Mouse (Mus musculus) midbrain, postnatal 0 days (tissue): ENCODE measurements at regions not wholly inside any gene's neighbourhood (a gene's known extent, or its start where the extent isn't known, plus 50 kb on each side); places are given as distances from the start of the nearest gene placed in this dataset.

Experiments
- ATAC-seq: fragments of 200-750 bp; cut with Nextera tagmentation; 2 replicates; pipeline ENCODE4 v1.8.0; 2017; ENCODE audit warnings: moderate number of reproducible peaks, mild to moderate bottlenecking, moderate TSS enrichment, moderate library complexity; ENCODE audit not compliant: low FRiP score
- DNase-seq: peaks from one replicate; pipeline ENCODE4 v3.0.0-alpha.2; 2015; ENCODE audit warnings: low spot score
- H3K27ac ChIP-seq: fragments of 300-500 bp; sonication (generic); 2 replicates; pipeline ENCODE4 v1.5.1; 2014; ENCODE audit warnings: low read depth, mild to moderate bottlenecking, low read length, mixed read lengths
- H3K27me3 ChIP-seq: fragments of 300-500 bp; sonication (generic); 2 replicates; pipeline ENCODE4 v1.6.1; 2014; ENCODE audit warnings: low read length, control low read depth, mixed read lengths; ENCODE audit not compliant: insufficient read depth
- H3K36me3 ChIP-seq: fragments of 300-500 bp; sonication (generic); 2 replicates; pipeline ENCODE4 v1.6.1; 2014; ENCODE audit warnings: low read length, control low read depth, mixed read lengths; ENCODE audit not compliant: insufficient read depth
- H3K4me1 ChIP-seq: fragments of 300-500 bp; sonication (generic); 2 replicates; pipeline ENCODE4 v1.6.1; 2014; ENCODE audit warnings: mild to moderate bottlenecking, control low read depth, antibody characterized with exemption, low read length, mixed read lengths; ENCODE audit not compliant: insufficient read depth
- H3K4me2 ChIP-seq: fragments of 300-500 bp; sonication (generic); 2 replicates; pipeline ENCODE4 v1.6.1; 2014; ENCODE audit warnings: low read depth, mild to moderate bottlenecking, low read length, mixed read lengths; ENCODE audit not compliant: poor library complexity, severe bottlenecking
- H3K4me3 ChIP-seq: fragments of 300-500 bp; sonication (generic); 2 replicates; pipeline ENCODE4 v1.5.1; 2014; ENCODE audit warnings: low read depth, mild to moderate bottlenecking, low read length, moderate library complexity
- H3K9ac ChIP-seq: fragments of 300-500 bp; sonication (generic); replicated peaks from 2 replicates; pipeline ENCODE4 v1.6.1; 2014; ENCODE audit warnings: mild to moderate bottlenecking, low read length, moderate library complexity, mixed read lengths; ENCODE audit not compliant: poor library complexity, severe bottlenecking
- H3K9me3 ChIP-seq: fragments of 300-500 bp; sonication (generic); 2 replicates; pipeline ENCODE4 v1.6.1; 2016; ENCODE audit warnings: low read length, control low read depth
- CTCF ChIP-seq: IDR thresholded peaks from 2 replicates; pipeline ENCODE4 v1.5.1; 2016; ENCODE audit warnings: antibody characterized with exemption, mild to moderate bottlenecking
- WGBS: fragments of 180-500 bp; shearing (Covaris S2); extraction: QIAGEN DNeasy Blood & Tissue Kit; methylation state at CpG from one replicate; pipeline ENCODE4 v1.1.7; 2014; 5-methylcytosine and 5-hydroxymethylcytosine counted together

- TF ChIP-seq CTCF, result no peak; the same call in 1 of the 2 replicates
- H3K9me3 ChIP-seq, result no peaks in the 10 kb centered on the region
- H3K4me1 ChIP-seq, result peaks cover 11% of the 10 kb centered on the region; the same call in 1 of the 2 replicates
- no peak for ATAC-seq
- no peak overlapping the region for H3K27ac ChIP-seq
- H3K4me2 ChIP-seq, result peak overlapping the region; percentile 87
- H3K9ac ChIP-seq, result peak overlapping the region; percentile 57
- no peak for DNase-seq
- peaks cover 2% of the 10 kb centered on the region; the same call in 1 of the 2 replicates for H3K36me3 ChIP-seq
- no peaks in the 10 kb centered on the region for H3K27me3 ChIP-seq
- WGBS, result 65% methylated on average over 9 of the region's 9 CpGs
- peak overlapping the region; percentile 61 for H3K4me3 ChIP-seq
These were observed 60.4 kb upstream of the Ppara start for GRCm38 (mm10) chr15:85674191-85674984.

GRCm38 (mm10) chr15:85675126-85675525, 59.7 kb upstream of the Ppara start:
- Histone ChIP-seq H3K4me1 (peaks cover 11% of the 10 kb centered on the region; the same call in 1 of the 2 replicates), H3K36me3 (peaks cover 2% of the 10 kb centered on the region; the same call in 1 of the 2 replicates), H3K9me3 (no peaks in the 10 kb centered on the region), H3K27ac (no peak overlapping the region), H3K27me3 (no peaks in the 10 kb centered on the region), H3K9ac (0 out of 2 replicates have a peak overlapping the region, but pooled peaks have one; percentile 13), H3K4me2 (peak overlapping the region; percentile 87), H3K4me3 (peak overlapping the region; percentile 61)
- 72% methylated on average over 7 of the region's 7 CpGs for WGBS
- DNase-seq (no peak), ATAC-seq (no peak)
- no peak for TF ChIP-seq CTCF

- Histone ChIP-seq H3K27me3 (no peaks in the 10 kb centered on the region), H3K4me2 (peak overlapping the region; percentile 87), H3K4me1 (peaks cover 11% of the 10 kb centered on the region; the same call in 1 of the 2 replicates), H3K9ac (no peak overlapping the region), H3K36me3 (peaks cover 2% of the 10 kb centered on the region; the same call in 1 of the 2 replicates), H3K27ac (no peak overlapping the region), H3K9me3 (no peaks in the 10 kb centered on the region), H3K4me3 (peak overlapping the region; percentile 61; the same call in 1 of the 2 replicates)
- DNase-seq (no peak), ATAC-seq (no peak)
- 63% methylated on average over 5 of the region's 5 CpGs for WGBS
- no peak for TF ChIP-seq CTCF
These were observed 59.0 kb upstream of the Ppara start for GRCm38 (mm10) chr15:85675736-85676135.

GRCm38 (mm10) chr15:85676156-85676555, 58.6 kb upstream of the Ppara start:
- 65% methylated on average over 3 of the region's 3 CpGs for WGBS
- no peak overlapping the region for H3K27ac ChIP-seq
- TF ChIP-seq CTCF, result no peak
- peaks cover 11% of the 10 kb centered on the region; the same call in 1 of the 2 replicates for H3K4me1 ChIP-seq
- no peaks in the 10 kb centered on the region for H3K27me3 ChIP-seq
- H3K9ac ChIP-seq, result no peak overlapping the region; the same call in 1 of the 2 replicates
- H3K9me3 ChIP-seq, result no peaks in the 10 kb centered on the region
- H3K36me3 ChIP-seq, result peaks cover 2% of the 10 kb centered on the region; the same call in 1 of the 2 replicates
- no peak overlapping the region for H3K4me3 ChIP-seq
- peak overlapping the region; percentile 87 for H3K4me2 ChIP-seq
- ATAC-seq (no peak), DNase-seq (no peak)

- ATAC-seq, result no peak
- TF ChIP-seq CTCF, result no peak
- Histone ChIP-seq H3K27ac (no peak overlapping the region), H3K27me3 (no peaks in the 10 kb centered on the region), H3K9me3 (no peaks in the 10 kb centered on the region), H3K9ac (peak overlapping the region; percentile 29; the same call in 1 of the 2 replicates), H3K4me1 (peaks cover 11% of the 10 kb centered on the region; the same call in 1 of the 2 replicates), H3K36me3 (peaks cover 2% of the 10 kb centered on the region; the same call in 1 of the 2 replicates), H3K4me2 (peak overlapping the region; percentile 87), H3K4me3 (peak overlapping the region; percentile 1; the same call in 1 of the 2 replicates)
- WGBS, result 65% methylated on average over 10 of the region's 10 CpGs
- no peak for DNase-seq
These were observed 57.9 kb upstream of the Ppara start for GRCm38 (mm10) chr15:85676871-85677270.

GRCm38 (mm10) chr15:85677381-85677780, 57.4 kb upstream of the Ppara start:
- peaks cover 11% of the 10 kb centered on the region; the same call in 1 of the 2 replicates for H3K4me1 ChIP-seq
- no peak for TF ChIP-seq CTCF
- H3K9ac ChIP-seq, result 0 out of 2 replicates have a peak overlapping the region, but pooled peaks have one; percentile 29
- WGBS, result 71% methylated on average over 6 of the region's 6 CpGs
- no peaks in the 10 kb centered on the region for H3K9me3 ChIP-seq
- H3K36me3 ChIP-seq, result peaks cover 2% of the 10 kb centered on the region; the same call in 1 of the 2 replicates
- H3K4me2 ChIP-seq, result peak overlapping the region; percentile 87
- H3K27ac ChIP-seq, result peak overlapping the region; percentile 74; the same call in 1 of the 2 replicates
- ATAC-seq, result no peak
- no peak overlapping the region for H3K4me3 ChIP-seq
- DNase-seq, result no peak
- H3K27me3 ChIP-seq, result no peaks in the 10 kb centered on the region
